Mouse (Mus musculus): ENCODE data around the gene Iars2.

DNA sequence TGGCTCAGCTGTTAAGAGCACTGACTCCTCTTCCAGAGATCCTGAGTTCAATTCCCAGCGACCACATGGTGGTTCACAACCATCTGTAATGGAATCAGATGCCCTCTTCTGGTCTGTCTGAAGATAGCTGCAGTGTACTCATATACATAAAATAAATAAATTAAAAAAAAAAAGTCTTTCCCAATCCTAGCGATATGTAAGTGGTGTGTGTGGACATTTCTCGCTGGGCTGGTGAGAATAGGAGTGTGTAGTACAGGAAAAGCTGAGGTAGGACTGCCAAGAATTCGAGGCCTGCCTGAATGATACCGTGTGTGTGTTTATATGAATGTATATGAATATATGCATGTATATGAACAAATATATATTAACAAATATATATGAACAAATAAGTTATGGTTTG is 2.2 kb upstream of the Iars2 start:
- TF ChIP-seq GATA1 (IDR thresholded peaks at IDR 0.05; ENCODE audit: borderline replicate concordance, low read length) (no peak), FLI1 (IDR thresholded peaks at IDR 0.05; ENCODE audit: low read length) (no peak)

Measured in megakaryocyte, embryonic 14.5 days (primary cell).